Mouse (Mus musculus) olfactory bulb, adult 2 months (tissue): ENCODE measurements around the gene Srsf10. TPM values are rescaled to one million over a fixed set of nuclear protein-coding genes. Genes with fewer than 3 reads are reported as not detected.

Source experiments
- H3K27ac ChIP-seq: fragments of 200-500 bp; 2 replicates; pipeline ENCODE4 v1.5.1; 2012; ENCODE audit warnings: low read depth, low read length; ENCODE audit not compliant: insufficient read depth
- H3K4me1 ChIP-seq: fragments of 200-500 bp; 2 replicates; pipeline ENCODE4 v1.6.1; 2012; ENCODE audit warnings: low read length; ENCODE audit not compliant: control insufficient read depth, insufficient read depth
- H3K4me3 ChIP-seq: fragments of 200-500 bp; 2 replicates; pipeline ENCODE4 v1.5.1; 2012; ENCODE audit warnings: mild to moderate bottlenecking, low read depth, low read length, moderate library complexity; ENCODE audit not compliant: insufficient read depth
- CTCF ChIP-seq: fragments of 200-500 bp; IDR thresholded peaks from 2 replicates; pipeline ENCODE4 v1.5.1; 2012; ENCODE audit warnings: low read depth, mild to moderate bottlenecking, low read length, moderate library complexity; ENCODE audit not compliant: insufficient read depth
- WGBS: fragments of 180-500 bp; shearing (Covaris S2); methylation state at CpG from one replicate; pipeline ENCODE4 v1.1.7; 2018; 5-methylcytosine and 5-hydroxymethylcytosine counted together
- polyA plus RNA-seq: library from polyadenylated mRNA; stranded (reverse); fragments of >200 nt; gene quantifications from 2 replicates; pipeline ENCODE4 v1.2.4, GENCODE M21; 2012; ENCODE audit warnings: low replicate concordance; ENCODE audit not compliant: missing spikeins, insufficient read depth, insufficient read length

Gene Srsf10
- polyA plus RNA-seq, 1 experiment, result not detected

GRCm38 (mm10) chr4:135919280-135919639 is 63.7 kb downstream of the Srsf10 start:
- TF ChIP-seq CTCF, result no peak
- Histone ChIP-seq H3K27ac (no peak overlapping the region), H3K4me3 (no peak overlapping the region), H3K4me1 (peaks cover 8% of the 10 kb centered on the region)
- WGBS, result 87% methylated on average over 3 of the region's 3 CpGs

Other genes with a start within 250 kb of the Srsf10 start
- gene Ifnlr1, start 169.5 kb upstream of the Srsf10 start, polyA plus RNA-seq, result not detected in 2 replicates
- not detected in 2 replicates for gene Il22ra1, start 127.6 kb upstream of the Srsf10 start, polyA plus RNA-seq
- not detected in 2 replicates for gene Myom3, start 96.0 kb upstream of the Srsf10 start, polyA plus RNA-seq
- not detected in 2 replicates for gene Pnrc2, start 18.1 kb downstream of the Srsf10 start, polyA plus RNA-seq
- gene Cnr2, start 39.6 kb downstream of the Srsf10 start, polyA plus RNA-seq, result not detected in 2 replicates
- not detected in 2 replicates for gene Fuca1, start 65.0 kb downstream of the Srsf10 start, polyA plus RNA-seq
- gene Hmgcl, start 90.7 kb downstream of the Srsf10 start, polyA plus RNA-seq, result not detected in 2 replicates
- not detected in 2 replicates for gene Gale, start 108.0 kb downstream of the Srsf10 start, polyA plus RNA-seq
- not detected in 2 replicates for gene Lypla2, start 116.9 kb downstream of the Srsf10 start, polyA plus RNA-seq
- 351 TPM in 1 of 2 replicates, not detected in the other for gene Pithd1, start 131.5 kb downstream of the Srsf10 start, polyA plus RNA-seq
- not detected in 2 replicates for gene Eloa, start 166.0 kb downstream of the Srsf10 start, polyA plus RNA-seq
- gene Rpl11, start 197.7 kb downstream of the Srsf10 start, polyA plus RNA-seq, result not detected in 2 replicates